Mouse (Mus musculus): ENCODE results near the gene Idh1.

The Idh1 gene

DNA sequence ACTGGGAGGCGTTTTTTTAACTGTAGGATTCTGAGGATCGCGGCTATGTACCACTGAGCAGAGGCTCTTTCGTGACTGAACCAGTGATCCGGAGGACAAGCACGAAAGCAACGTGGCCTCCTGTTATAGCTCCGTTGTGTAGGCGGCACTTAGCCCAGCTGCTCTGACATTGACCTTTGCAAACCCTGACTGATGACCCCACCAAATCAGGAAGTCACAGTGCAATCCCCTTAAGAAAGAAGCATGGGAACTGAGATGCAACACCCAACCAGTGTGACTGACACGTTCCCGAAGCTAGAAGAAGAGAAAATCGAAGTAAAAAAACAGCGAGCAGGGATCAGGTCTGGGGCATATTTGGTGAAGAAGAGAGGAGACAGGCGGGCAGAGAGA lies 73.5 kb downstream of the Idh1 start:
- no peak for DNase-seq (ENCODE audit: low read depth)

DNA sequence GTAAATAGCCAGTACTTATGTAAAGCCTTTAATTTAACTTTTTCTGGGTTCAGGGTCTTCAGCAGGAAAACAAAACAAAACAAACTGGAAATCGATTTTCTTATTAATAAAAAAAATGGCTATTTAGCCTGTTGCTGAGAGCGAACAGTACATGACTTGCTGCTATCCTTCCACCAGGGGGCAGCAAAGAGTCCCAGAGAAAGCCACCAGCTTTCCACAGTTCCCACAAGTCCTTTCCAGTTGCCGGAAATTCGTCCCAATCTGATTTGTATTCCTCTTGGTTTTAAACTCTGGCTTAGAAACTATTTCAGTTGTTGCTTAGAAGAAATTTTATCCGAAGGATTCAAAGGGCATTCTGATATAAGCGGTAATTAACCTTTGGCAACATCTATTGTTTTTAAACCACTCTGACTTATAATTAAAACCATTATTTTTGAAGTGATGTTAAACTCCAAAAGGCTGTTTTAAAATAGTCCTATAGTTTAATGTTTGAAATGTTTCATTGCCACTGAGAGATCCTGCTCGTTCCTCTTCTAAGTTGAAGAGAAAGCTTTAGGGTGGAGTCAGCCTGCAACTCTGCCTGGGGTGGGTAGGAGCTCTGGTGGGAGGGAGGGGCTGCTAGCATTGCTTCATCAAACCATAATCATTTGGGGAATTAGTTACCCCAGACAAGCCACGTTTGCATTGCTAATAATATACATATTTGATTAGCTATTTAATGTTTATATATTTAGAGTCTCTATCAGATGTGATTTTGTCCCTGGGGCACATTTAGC lies 74.1 kb downstream of the Idh1 start:
- peak; percentile 75 for DNase-seq (ENCODE audit: low read depth)

DNA sequence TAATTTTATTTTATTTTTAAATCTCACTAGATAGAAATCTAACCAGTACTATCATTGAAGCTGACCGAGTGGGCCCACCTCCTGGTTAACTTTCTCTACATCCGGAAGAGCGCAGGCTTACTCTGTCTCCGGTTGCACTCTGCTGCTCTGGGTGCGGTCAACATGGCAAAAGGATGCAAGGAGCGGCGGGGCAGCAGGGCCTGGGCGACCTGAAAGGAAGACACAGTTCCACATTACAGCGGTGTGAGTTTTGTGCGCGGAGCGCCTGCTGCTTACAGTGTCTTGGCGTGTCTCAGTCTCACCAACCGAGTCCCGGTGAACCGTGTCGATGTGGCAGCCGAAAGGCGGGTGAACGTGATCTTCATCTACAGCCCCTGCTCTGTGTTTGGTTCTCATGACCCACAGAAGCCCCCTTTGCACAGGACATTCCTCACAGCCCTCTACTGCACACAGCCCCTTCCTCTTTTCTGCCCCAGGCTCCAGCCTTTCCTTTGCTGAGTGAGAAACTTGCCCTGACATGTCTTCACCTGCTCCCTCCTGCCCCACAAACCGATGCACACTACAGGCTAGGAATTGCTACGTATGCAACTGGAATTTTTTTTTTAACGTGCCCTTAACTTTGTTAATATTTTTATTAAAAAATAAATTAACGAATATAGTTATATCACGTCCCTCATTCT lies 76.4 kb downstream of the Idh1 start:
- DNase-seq (ENCODE audit: low read depth) = no peak

DNA sequence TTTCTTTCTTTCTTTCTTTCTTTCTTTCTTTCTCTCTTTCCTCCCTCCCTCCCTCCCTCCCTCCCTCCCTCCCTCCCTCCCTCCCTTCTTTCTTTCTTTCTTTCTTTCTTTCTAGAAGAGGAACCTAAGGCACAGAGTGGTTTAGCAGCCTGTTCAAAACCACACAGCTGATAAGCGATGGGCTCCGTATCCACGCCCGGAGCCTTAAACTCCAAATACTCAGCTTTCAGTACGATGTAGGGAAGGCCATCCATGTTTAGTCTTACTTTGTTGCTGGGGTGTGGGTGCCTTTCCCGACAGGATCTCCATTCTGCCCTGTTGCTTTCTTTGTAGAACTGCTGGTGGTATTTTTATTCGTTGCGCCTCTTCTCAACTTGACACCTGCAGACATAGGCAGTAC lies 77.1 kb downstream of the Idh1 start:
- no peak for DNase-seq (ENCODE audit: low read depth)
